Mouse (Mus musculus): ENCODE results near the gene BC067074. TPM values are rescaled to one million over a fixed set of nuclear protein-coding genes. Genes with fewer than 3 reads are reported as not detected.
A peak's percentile ranks its signal among the peaks of the same experiment; 100 is the strongest.
"Not testable (repeated sequence)": the region's sequence is repeated elsewhere in the genome, so short reads cannot be mapped to it uniquely, and the experiment has no call there.

Gene BC067074
- 6.0 and 7.0 TPM in 2 replicates for polyA plus RNA-seq (2014; fragmentation: Nextera tagmentation; extraction: Ambion mirVana)

- Histone ChIP-seq H3K4me2 (replicated peaks; ENCODE audit: low read depth, low read length) (peak within 1 kb of the TSS; percentile 81), H3K4me1 (ENCODE audit: control insufficient read depth, insufficient read depth, low read length) (no peaks in the 10 kb centered on the region; the same call in 1 of the 2 replicates), H3K27me3 (ENCODE audit: control insufficient read depth, insufficient read depth, low read length) (no peaks in the 10 kb centered on the region), H3K4me3 (ENCODE audit: low read depth, low read length) (peak within 1 kb of the TSS; percentile 68), H3K36me3 (ENCODE audit: control insufficient read depth, insufficient read depth, low read length) (no peaks in the 10 kb centered on the region), H3K9ac (replicated peaks; ENCODE audit: low read depth, low read length) (peak within 1 kb of the TSS; percentile 80), H3K9me3 (ENCODE audit: control insufficient read depth, low read depth, low read length) (no peaks in the 10 kb centered on the region), H3K27ac (ENCODE audit: low read length) (no peak within 1 kb of the TSS)
- under 1% methylated on average over 69 of the region's 75 CpGs for WGBS
- ATAC-seq (ENCODE audit: insufficient number of reproducible peaks, insufficient read depth, low FRiP score, low read depth), result peak; percentile 84
Observed at GRCm38 (mm10) chr13:113292975-113293706, at the start of gene BC067074. Gene BC067074 (plus strand): TSS chr13:113293159.

DNA sequence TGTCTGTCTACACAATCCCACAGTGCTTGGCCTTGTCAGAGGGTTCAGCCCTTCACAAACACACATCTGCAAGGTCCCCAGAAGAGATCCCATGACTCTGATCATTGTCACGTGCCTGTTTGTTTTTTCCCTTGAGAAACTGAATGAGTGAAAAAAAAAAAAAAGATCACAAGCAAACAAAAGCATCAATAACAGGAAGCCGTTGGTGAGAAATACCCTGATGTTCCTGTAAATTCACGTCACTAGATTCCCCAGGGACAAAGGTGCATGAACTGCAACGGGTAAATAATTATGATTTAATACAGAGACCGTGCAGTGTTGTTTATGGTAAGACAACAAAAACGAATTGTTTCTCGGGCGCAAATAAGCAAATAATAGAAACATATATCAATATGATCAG lies 47.9 kb upstream of the BC067074 start:
- Histone ChIP-seq H3K9me3 (ENCODE audit: control insufficient read depth, low read depth, low read length) (no peaks in the 10 kb centered on the region), H3K27ac (ENCODE audit: low read length) (no peak overlapping the region), H3K36me3 (ENCODE audit: control insufficient read depth, insufficient read depth, low read length) (no peaks in the 10 kb centered on the region), H3K4me3 (ENCODE audit: low read depth, low read length) (no peak overlapping the region), H3K9ac (replicated peaks; ENCODE audit: low read depth, low read length) (no peak overlapping the region), H3K4me2 (replicated peaks; ENCODE audit: low read depth, low read length) (no peak overlapping the region), H3K4me1 (ENCODE audit: control insufficient read depth, insufficient read depth, low read length) (no peaks in the 10 kb centered on the region), H3K27me3 (ENCODE audit: control insufficient read depth, insufficient read depth, low read length) (no peaks in the 10 kb centered on the region)
- 73% methylated on average over 8 of the region's 8 CpGs for WGBS
- no peak for ATAC-seq (ENCODE audit: insufficient number of reproducible peaks, insufficient read depth, low FRiP score, low read depth)

- ATAC-seq (ENCODE audit: insufficient number of reproducible peaks, insufficient read depth, low FRiP score, low read depth); H3K27ac ChIP-seq (ENCODE audit: low read length): not testable (repeated sequence)
- 63% methylated on average over 7 of the region's 7 CpGs for WGBS
Observed at GRCm38 (mm10) chr13:113252580-113252979, 40.4 kb upstream of the BC067074 start.

GRCm38 (mm10) chr13:113256766-113257165 lies 36.2 kb upstream of the BC067074 start:
- Histone ChIP-seq H3K36me3 (ENCODE audit: control insufficient read depth, insufficient read depth, low read length) (no peaks in the 10 kb centered on the region), H3K4me1 (ENCODE audit: control insufficient read depth, insufficient read depth, low read length) (no peaks in the 10 kb centered on the region), H3K4me3 (ENCODE audit: low read depth, low read length) (no peak overlapping the region), H3K4me2 (replicated peaks; ENCODE audit: low read depth, low read length) (no peak overlapping the region), H3K27me3 (ENCODE audit: control insufficient read depth, insufficient read depth, low read length) (no peaks in the 10 kb centered on the region), H3K27ac (ENCODE audit: low read length) (no peak overlapping the region), H3K9me3 (ENCODE audit: control insufficient read depth, low read depth, low read length) (no peaks in the 10 kb centered on the region), H3K9ac (replicated peaks; ENCODE audit: low read depth, low read length) (no peak overlapping the region)
- ATAC-seq (ENCODE audit: insufficient number of reproducible peaks, insufficient read depth, low FRiP score, low read depth), result no peak
- 83% methylated on average over 2 of the region's 2 CpGs for WGBS

More at GRCm38 (mm10) chr13:113252580-113252979, 40.4 kb upstream of the BC067074 start:
- H3K9ac ChIP-seq (replicated peaks; ENCODE audit: low read depth, low read length); H3K4me1 ChIP-seq (ENCODE audit: control insufficient read depth, insufficient read depth, low read length); H3K9me3 ChIP-seq (ENCODE audit: control insufficient read depth, low read depth, low read length); H3K36me3 ChIP-seq (ENCODE audit: control insufficient read depth, insufficient read depth, low read length); H3K4me3 ChIP-seq (ENCODE audit: low read depth, low read length); H3K4me2 ChIP-seq (replicated peaks; ENCODE audit: low read depth, low read length); H3K27me3 ChIP-seq (ENCODE audit: control insufficient read depth, insufficient read depth, low read length): not testable (repeated sequence)

- Histone ChIP-seq H3K9me3 (ENCODE audit: control insufficient read depth, low read depth, low read length) (no peaks in the 10 kb centered on the region), H3K9ac (replicated peaks; ENCODE audit: low read depth, low read length) (no peak overlapping the region), H3K4me2 (replicated peaks; ENCODE audit: low read depth, low read length) (no peak overlapping the region), H3K4me3 (ENCODE audit: low read depth, low read length) (no peak overlapping the region), H3K27ac (ENCODE audit: low read length) (no peak overlapping the region), H3K4me1 (ENCODE audit: control insufficient read depth, insufficient read depth, low read length) (no peaks in the 10 kb centered on the region), H3K27me3 (ENCODE audit: control insufficient read depth, insufficient read depth, low read length) (no peaks in the 10 kb centered on the region), H3K36me3 (ENCODE audit: control insufficient read depth, insufficient read depth, low read length) (no peaks in the 10 kb centered on the region)
- WGBS, result 45% methylated on average over 5 of the region's 5 CpGs
- no peak for ATAC-seq (ENCODE audit: insufficient number of reproducible peaks, insufficient read depth, low FRiP score, low read depth)
Observed at GRCm38 (mm10) chr13:113257190-113257589, 35.8 kb upstream of the BC067074 start.

DNA sequence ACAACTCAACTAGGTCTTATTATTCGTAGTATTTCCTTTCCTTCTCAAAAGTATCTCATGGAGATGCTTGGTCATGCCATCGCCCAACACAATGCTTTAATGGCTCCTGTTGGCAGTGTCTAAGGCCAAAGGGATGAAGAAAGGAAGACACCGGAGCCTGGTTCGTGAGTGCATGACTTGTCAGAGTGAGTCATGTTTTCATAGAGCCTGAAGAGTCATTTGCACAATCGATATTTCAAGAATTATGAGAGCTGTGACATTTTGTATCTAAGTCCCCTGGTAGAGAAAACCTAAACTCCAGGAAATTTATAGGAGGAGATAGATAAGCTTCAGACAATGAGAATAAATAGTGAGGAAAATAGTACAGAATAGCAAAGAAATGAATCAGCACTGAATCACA lies 33.7 kb upstream of the BC067074 start:
- no peak for ATAC-seq (ENCODE audit: insufficient number of reproducible peaks, insufficient read depth, low FRiP score, low read depth)
- no peak overlapping the region for H3K9ac ChIP-seq (replicated peaks; ENCODE audit: low read depth, low read length)
- no peaks in the 10 kb centered on the region for H3K36me3 ChIP-seq (ENCODE audit: control insufficient read depth, insufficient read depth, low read length)
- WGBS, result 87% methylated on average over 5 of the region's 5 CpGs
- no peaks in the 10 kb centered on the region for H3K27me3 ChIP-seq (ENCODE audit: control insufficient read depth, insufficient read depth, low read length)
- H3K27ac ChIP-seq (ENCODE audit: low read length), result no peak overlapping the region
- no peak overlapping the region for H3K4me3 ChIP-seq (ENCODE audit: low read depth, low read length)
- no peaks in the 10 kb centered on the region for H3K9me3 ChIP-seq (ENCODE audit: control insufficient read depth, low read depth, low read length)
- H3K4me2 ChIP-seq (replicated peaks; ENCODE audit: low read depth, low read length), result no peak overlapping the region
- H3K4me1 ChIP-seq (ENCODE audit: control insufficient read depth, insufficient read depth, low read length), result no peaks in the 10 kb centered on the region

DNA sequence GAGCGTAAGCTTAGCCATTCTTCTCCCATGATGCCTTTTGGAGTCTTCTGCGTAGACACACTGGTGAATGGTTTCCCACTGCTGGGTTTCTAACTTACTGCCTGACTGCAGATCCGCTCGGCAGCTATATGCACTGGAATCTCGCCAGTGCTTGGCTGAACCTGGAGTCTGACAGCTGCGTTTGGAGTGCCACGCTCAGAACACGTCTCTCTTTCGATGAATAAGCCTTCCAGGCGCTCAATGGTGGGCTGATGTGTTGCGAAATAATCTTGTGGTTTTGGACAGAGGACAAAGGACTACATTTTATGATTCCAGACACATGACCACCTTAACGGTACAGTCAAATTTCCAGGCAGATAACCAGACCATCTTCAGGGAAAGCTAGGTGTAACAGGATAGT lies 30.1 kb upstream of the BC067074 start:
- Histone ChIP-seq H3K4me1 (ENCODE audit: control insufficient read depth, insufficient read depth, low read length) (no peaks in the 10 kb centered on the region), H3K36me3 (ENCODE audit: control insufficient read depth, insufficient read depth, low read length) (no peaks in the 10 kb centered on the region), H3K4me2 (replicated peaks; ENCODE audit: low read depth, low read length) (no peak overlapping the region), H3K27me3 (ENCODE audit: control insufficient read depth, insufficient read depth, low read length) (no peaks in the 10 kb centered on the region), H3K9ac (replicated peaks; ENCODE audit: low read depth, low read length) (no peak overlapping the region), H3K9me3 (ENCODE audit: control insufficient read depth, low read depth, low read length) (no peaks in the 10 kb centered on the region), H3K4me3 (ENCODE audit: low read depth, low read length) (no peak overlapping the region), H3K27ac (ENCODE audit: low read length) (no peak overlapping the region)
- 60% methylated on average over 12 of the region's 12 CpGs for WGBS
- no peak for ATAC-seq (ENCODE audit: insufficient number of reproducible peaks, insufficient read depth, low FRiP score, low read depth)

DNA sequence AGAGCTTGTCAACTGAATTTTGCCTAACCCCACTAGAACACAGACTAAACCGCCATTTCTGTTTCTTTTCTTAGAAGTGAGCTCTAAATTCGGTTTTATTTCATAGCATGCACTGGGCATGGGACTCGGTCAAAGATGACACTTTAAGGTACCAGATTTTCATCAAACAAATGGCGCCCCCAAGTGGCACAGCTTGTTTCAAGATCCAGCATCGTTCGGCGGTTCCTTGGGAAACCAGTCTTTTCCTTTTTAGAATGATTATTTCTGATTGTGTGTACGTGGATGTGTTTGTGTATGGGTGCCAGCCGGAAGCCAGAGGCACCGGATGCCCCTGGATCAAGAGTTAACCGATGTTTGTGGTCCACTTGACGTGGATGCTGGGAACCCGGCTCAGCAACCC lies 27.7 kb upstream of the BC067074 start:
- ATAC-seq (ENCODE audit: insufficient number of reproducible peaks, insufficient read depth, low FRiP score, low read depth), result no peak
- H3K9ac ChIP-seq (replicated peaks; ENCODE audit: low read depth, low read length), result no peak overlapping the region
- H3K27me3 ChIP-seq (ENCODE audit: control insufficient read depth, insufficient read depth, low read length), result no peaks in the 10 kb centered on the region
- H3K4me2 ChIP-seq (replicated peaks; ENCODE audit: low read depth, low read length), result no peak overlapping the region
- H3K27ac ChIP-seq (ENCODE audit: low read length), result no peak overlapping the region
- 27% methylated on average over 13 of the region's 13 CpGs for WGBS
- H3K36me3 ChIP-seq (ENCODE audit: control insufficient read depth, insufficient read depth, low read length), result no peaks in the 10 kb centered on the region
- H3K9me3 ChIP-seq (ENCODE audit: control insufficient read depth, low read depth, low read length), result no peaks in the 10 kb centered on the region
- no peak overlapping the region for H3K4me3 ChIP-seq (ENCODE audit: low read depth, low read length)
- H3K4me1 ChIP-seq (ENCODE audit: control insufficient read depth, insufficient read depth, low read length), result no peaks in the 10 kb centered on the region

- 29% methylated on average over 9 of the region's 9 CpGs for WGBS
- 0 out of 2 replicates have a peak, but pooled peaks have one; percentile 46 for ATAC-seq (ENCODE audit: insufficient number of reproducible peaks, insufficient read depth, low FRiP score, low read depth)
- no peak overlapping the region for H3K4me2 ChIP-seq (replicated peaks; ENCODE audit: low read depth, low read length)
Observed at GRCm38 (mm10) chr13:113266495-113266951, 26.4 kb upstream of the BC067074 start.

More at GRCm38 (mm10) chr13:113266495-113266951, 26.4 kb upstream of the BC067074 start:
- Histone ChIP-seq H3K9ac (replicated peaks; ENCODE audit: low read depth, low read length) (no peak overlapping the region), H3K9me3 (ENCODE audit: control insufficient read depth, low read depth, low read length) (no peaks in the 10 kb centered on the region), H3K36me3 (ENCODE audit: control insufficient read depth, insufficient read depth, low read length) (no peaks in the 10 kb centered on the region), H3K4me1 (ENCODE audit: control insufficient read depth, insufficient read depth, low read length) (no peaks in the 10 kb centered on the region), H3K27me3 (ENCODE audit: control insufficient read depth, insufficient read depth, low read length) (no peaks in the 10 kb centered on the region), H3K4me3 (ENCODE audit: low read depth, low read length) (no peak overlapping the region), H3K27ac (ENCODE audit: low read length) (no peak overlapping the region)

All from stomach, embryonic 14.5 days (tissue).